In the genomic region with DNA sequence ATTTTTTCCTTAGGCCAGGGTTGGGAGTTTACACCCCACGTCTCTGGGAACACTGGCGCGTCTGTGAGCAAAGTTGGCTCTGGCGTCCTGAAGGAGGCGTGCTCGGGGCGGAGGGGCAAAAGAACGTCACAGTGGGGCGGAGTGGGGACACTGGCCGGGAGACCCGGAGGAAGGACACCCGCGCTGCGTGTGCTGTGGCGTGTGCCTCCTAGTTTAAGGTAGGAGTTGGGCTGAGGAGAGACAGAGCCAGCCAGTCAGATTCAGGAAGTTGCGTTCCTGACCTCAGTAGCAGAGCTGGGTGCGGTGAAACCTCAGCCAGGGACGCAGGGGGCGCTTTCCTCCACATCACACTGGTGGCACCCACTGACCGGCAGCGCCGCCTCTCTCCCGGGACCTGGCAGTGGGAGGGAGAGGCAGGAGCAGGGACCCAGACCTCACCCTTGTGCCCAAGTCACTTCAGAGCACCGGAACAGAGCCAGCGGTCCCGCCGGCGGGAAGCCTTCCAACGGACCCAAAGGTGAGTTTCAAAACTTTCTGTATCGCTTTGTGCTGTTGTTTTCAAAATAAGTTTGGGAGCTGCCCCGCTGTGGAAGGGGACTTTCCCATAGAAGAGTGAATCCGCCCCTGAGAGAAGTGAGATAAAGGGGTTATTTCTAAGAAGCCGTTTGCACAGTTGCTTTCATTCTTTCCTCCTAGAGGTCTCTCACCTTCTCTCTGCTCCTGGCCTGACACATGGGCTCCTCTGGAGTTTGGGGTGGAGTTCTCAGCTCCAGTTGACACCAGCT, we compare ENCODE assay signal across 8 mouse cellular contexts. TPM values are rescaled to one million over a fixed set of nuclear protein-coding genes. Genes with fewer than 3 reads are reported as not detected.
DNase-seq lines count a peak whose midpoint lies in the region; ATAC-seq and TF ChIP-seq lines count a peak whose summit lies in the region.

A gene (plus strand): TSS at position 146 of the 785 bp plus-strand sequence.

- peak; percentile 59; the same call in 1 of the 2 replicates for ATAC-seq in embryonic facial prominence, embryonic 11.5 days (replicated peaks; ENCODE audit: insufficient number of reproducible peaks, low FRiP score, low TSS enrichment, low read depth)
- peak; percentile 89 for ATAC-seq in lung, embryonic 16.5 days (ENCODE audit: low read depth)
- ATAC-seq in neutrophil, adult 5-6 weeks (ENCODE audit: extremely low read depth, insufficient number of reproducible peaks, low FRiP score, poor library complexity, severe bottlenecking) = peak; percentile 80

- H3K9me3 ChIP-seq in embryonic facial prominence, embryonic 11.5 days (replicated peaks; ENCODE audit: control insufficient read depth, low read length) = no peaks in the 10 kb centered on the region
- no peaks in the 10 kb centered on the region for H3K9me3 ChIP-seq in lung, embryonic 16.5 days (ENCODE audit: control insufficient read depth, low read length)

- 2% methylated on average over 32 of the region's 33 CpGs for WGBS in embryonic facial prominence, embryonic 11.5 days
- 1% methylated on average over 33 of the region's 33 CpGs for WGBS in kidney, adult 2 months
- 1% methylated on average over 33 of the region's 33 CpGs for WGBS in lung, embryonic 16.5 days

- H3K36me3 ChIP-seq in embryonic facial prominence, embryonic 11.5 days (replicated peaks; ENCODE audit: control insufficient read depth, insufficient read depth, low read depth, low read length) = no peaks in the 10 kb centered on the region
- no peaks in the 10 kb centered on the region for H3K36me3 ChIP-seq in kidney, adult 2 months (ENCODE audit: control insufficient read depth, insufficient read depth, low read length)
- H3K36me3 ChIP-seq in lung, embryonic 16.5 days (ENCODE audit: control insufficient read depth, insufficient read depth, low read length) = no peaks in the 10 kb centered on the region

- H3K4me1 ChIP-seq in embryonic facial prominence, embryonic 11.5 days (ENCODE audit: control insufficient read depth, insufficient read depth, low read length) = no peaks in the 10 kb centered on the region
- H3K4me1 ChIP-seq in kidney, adult 2 months (ENCODE audit: control insufficient read depth, insufficient read depth, low read length) = peaks cover 9% of the 10 kb centered on the region; the same call in 1 of the 2 replicates
- peaks cover 32% of the 10 kb centered on the region for H3K4me1 ChIP-seq in lung, embryonic 16.5 days (replicated peaks; ENCODE audit: control insufficient read depth, insufficient read depth, low read length)

- TF ChIP-seq POLR2A in kidney, adult 2 months (IDR thresholded peaks at IDR 0.05; ENCODE audit: low read depth, low read length) = peak; percentile 63

- TF ChIP-seq CTCF in kidney, adult 2 months (conservative IDR thresholded peaks at IDR 0.05; ENCODE audit: insufficient read depth, insufficient read length, low read depth, low read length) = peak; percentile 54

- H3K4me3 ChIP-seq in embryonic facial prominence, embryonic 11.5 days (ENCODE audit: low read depth, low read length) = peak within 1 kb of the TSS; percentile 31
- peak within 1 kb of the TSS; percentile 72 for H3K4me3 ChIP-seq in kidney, adult 2 months (ENCODE audit: insufficient read depth, low read depth, low read length)
- peak within 1 kb of the TSS; percentile 62 for H3K4me3 ChIP-seq in lung, embryonic 16.5 days (ENCODE audit: low read length)

- peak within 1 kb of the TSS; percentile 63 for H3K9ac ChIP-seq in embryonic facial prominence, embryonic 11.5 days (replicated peaks; ENCODE audit: low read length)
- H3K9ac ChIP-seq in lung, embryonic 16.5 days (ENCODE audit: low read length) = peak within 1 kb of the TSS; percentile 79

- DNase-seq in CD4-positive, CD25-positive, alpha-beta regulatory T cell, adult 2 months (ENCODE audit: low read depth, low spot score) = peak; percentile 85
- DNase-seq in adrenal gland, adult 18-20 months (ENCODE audit: low spot score in 2 of 2) = peak; percentile 69 to 73
- peak; percentile 49 for DNase-seq in embryonic facial prominence, embryonic 11.5 days (ENCODE audit: low spot score)
- DNase-seq in heart, adult 8-10 months (ENCODE audit: low spot score) = peak; percentile 88
- peak; percentile 86 for DNase-seq in kidney, adult 2 months
- peak; percentile 91 for DNase-seq in thymus, postnatal 25 days

- no peaks in the 10 kb centered on the region for H3K27me3 ChIP-seq in embryonic facial prominence, embryonic 11.5 days (ENCODE audit: control insufficient read depth, insufficient read depth, low read length)
- no peaks in the 10 kb centered on the region for H3K27me3 ChIP-seq in kidney, adult 2 months (replicated peaks; ENCODE audit: control insufficient read depth, insufficient read depth, low read length)
- H3K27me3 ChIP-seq in lung, embryonic 16.5 days (ENCODE audit: control insufficient read depth, insufficient read depth, low read depth, low read length) = no peaks in the 10 kb centered on the region

- no peak within 1 kb of the TSS for H3K27ac ChIP-seq in embryonic facial prominence, embryonic 11.5 days (replicated peaks; ENCODE audit: low read depth, low read length)
- peak within 1 kb of the TSS; percentile 61 for H3K27ac ChIP-seq in kidney, adult 2 months (ENCODE audit: insufficient read depth, low read depth, low read length)
- H3K27ac ChIP-seq in lung, embryonic 16.5 days (ENCODE audit: low read length) = peak within 1 kb of the TSS; percentile 79

- peak within 1 kb of the TSS; percentile 81 for H3K4me2 ChIP-seq in embryonic facial prominence, embryonic 11.5 days (ENCODE audit: low read depth, low read length)
- H3K4me2 ChIP-seq in lung, embryonic 16.5 days (ENCODE audit: low read depth, low read length) = peak within 1 kb of the TSS; percentile 81

RNA-seq across cellular contexts. Expression of the gene that starts here (rescaled TPM):
- total RNA-seq in adrenal gland, adult 18-20 months (2021) = 10 to 100 TPM; 17.6 to 24.4 TPM
- 2.9 and 3.5 TPM in 2 replicates for polyA plus RNA-seq in embryonic facial prominence, embryonic 11.5 days (2014; fragmentation: Nextera tagmentation; extraction: Ambion mirVana)
- total RNA-seq in heart, adult 8-10 months (2022) = 10 to 100 TPM; 19.6 to 23.7 (median 20.2) TPM
- polyA plus RNA-seq in kidney, adult 2 months (2012; rRNA removed) = 8.4 and 9.5 TPM in 2 replicates
- 43.0 and 48.1 TPM in 2 replicates for polyA plus RNA-seq in lung, embryonic 16.5 days (2015; fragmentation: Nextera tagmentation; extraction: Ambion mirVana)
- total RNA-seq in neutrophil, adult 5-6 weeks (2017) = 279 and 337 TPM in 2 replicates

Comparison
In these comparisons a context has a peak if more than half of its experiments do, and no peak if none do; other contexts are left out.
1. RNA of the gene that starts here (total RNA-seq): 279 to 337 TPM in neutrophil, adult 5-6 weeks; 17.6 to 24.4 TPM in adrenal gland, adult 18-20 months and 19.6 to 23.7 TPM in heart, adult 8-10 months; every median in the first group is over 10 times any median in the second.
2. Peak in every context shown above with its lines, with median percentiles within 50 percentile points of each other: DNase-seq, ATAC-seq and H3K4me3 ChIP-seq.